Mouse (Mus musculus): ENCODE measurements around the gene Tmem14c. TPM values are rescaled to one million over a fixed set of nuclear protein-coding genes. Genes with fewer than 3 reads are reported as not detected.

Tmem14c gene
- polyA plus RNA-seq (2014; fragmentation: Illumina TruSeq; extraction: RNeasy Lipid Tissue Mini Kit (QIAGEN cat#74804); ENCODE audit: low read depth, low replicate concordance) = 47.9 TPM

GRCm38 (mm10) chr13:41015829-41016634 lies at the start of gene Tmem14c:
Tmem14c (plus strand) TSS chr13:41016292.

GRCm38 (mm10) chr13:41000926-41001639 lies 15.0 kb upstream of the Tmem14c start, which contains the start of gene Pak1ip1:
Pak1ip1 (plus strand) TSS chr13:41001023.

Other genes with a start within 250 kb of the Tmem14c start
- 43.2 TPM for gene Gcnt2, start 156.5 kb upstream of the Tmem14c start, polyA plus RNA-seq (2014; fragmentation: Illumina TruSeq; extraction: RNeasy Lipid Tissue Mini Kit (QIAGEN cat#74804); ENCODE audit: low read depth, low replicate concordance)
- 53.4 TPM for gene Pak1ip1, start 15.3 kb upstream of the Tmem14c start, polyA plus RNA-seq (2014; fragmentation: Illumina TruSeq; extraction: RNeasy Lipid Tissue Mini Kit (QIAGEN cat#74804); ENCODE audit: low read depth, low replicate concordance)
- not detected for gene Mak, start 63.4 kb downstream of the Tmem14c start, polyA plus RNA-seq (2014; fragmentation: Illumina TruSeq; extraction: RNeasy Lipid Tissue Mini Kit (QIAGEN cat#74804); ENCODE audit: low read depth, low replicate concordance)
- not detected for gene Gcm2, start 94.7 kb downstream of the Tmem14c start, polyA plus RNA-seq (2014; fragmentation: Illumina TruSeq; extraction: RNeasy Lipid Tissue Mini Kit (QIAGEN cat#74804); ENCODE audit: low read depth, low replicate concordance)
- not detected for gene Sycp2l, start 98.0 kb downstream of the Tmem14c start, polyA plus RNA-seq (2014; fragmentation: Illumina TruSeq; extraction: RNeasy Lipid Tissue Mini Kit (QIAGEN cat#74804); ENCODE audit: low read depth, low replicate concordance)
- gene Elovl2, start 204.1 kb downstream of the Tmem14c start, polyA plus RNA-seq (2014; fragmentation: Illumina TruSeq; extraction: RNeasy Lipid Tissue Mini Kit (QIAGEN cat#74804); ENCODE audit: low read depth, low replicate concordance) = 79.8 TPM
- 22.8 TPM for gene Smim13, start 233.6 kb downstream of the Tmem14c start, polyA plus RNA-seq (2014; fragmentation: Illumina TruSeq; extraction: RNeasy Lipid Tissue Mini Kit (QIAGEN cat#74804); ENCODE audit: low read depth, low replicate concordance)